Mouse (Mus musculus): ENCODE results near the gene Slc4a1. TPM values are rescaled to one million over a fixed set of nuclear protein-coding genes. Genes with fewer than 3 reads are reported as not detected.
A peak's percentile ranks its signal among the peaks of the same experiment; 100 is the strongest.

The Slc4a1 gene
- polyA plus RNA-seq, 1 experiment from 2014 or later = 1.9 TPM

- no peak overlapping the region for H3K4me3 ChIP-seq
- H3K4me2 ChIP-seq (replicated peaks) = no peak overlapping the region
- WGBS = 84% methylated on average over 1 of the region's 1 CpGs
- H3K4me1 ChIP-seq = peaks cover 10% of the 10 kb centered on the region
- ATAC-seq (replicated peaks) = no peak
- H3K9me3 ChIP-seq = no peaks in the 10 kb centered on the region
- H3K36me3 ChIP-seq = no peaks in the 10 kb centered on the region
- no peaks in the 10 kb centered on the region for H3K27me3 ChIP-seq
- no peak overlapping the region for H3K9ac ChIP-seq (replicated peaks)
- H3K27ac ChIP-seq (replicated peaks) = no peak overlapping the region
Observed at GRCm38 (mm10) chr11:102323516-102323915, 42.5 kb downstream of the Slc4a1 start.

- H3K27me3 ChIP-seq = no peaks in the 10 kb centered on the region
- no peaks in the 10 kb centered on the region for H3K36me3 ChIP-seq
- no peak for ATAC-seq (replicated peaks)
- peaks cover 10% of the 10 kb centered on the region for H3K4me1 ChIP-seq
- no peaks in the 10 kb centered on the region for H3K9me3 ChIP-seq
- no peak overlapping the region for H3K4me2 ChIP-seq (replicated peaks)
- WGBS = 77% methylated on average over 6 of the region's 6 CpGs
- no peak overlapping the region for H3K9ac ChIP-seq (replicated peaks)
- H3K4me3 ChIP-seq = no peak overlapping the region
- no peak overlapping the region for H3K27ac ChIP-seq (replicated peaks)
Observed at GRCm38 (mm10) chr11:102321931-102322330, 44.1 kb downstream of the Slc4a1 start.

GRCm38 (mm10) chr11:102320686-102321005 lies 45.4 kb downstream of the Slc4a1 start:
- Histone ChIP-seq H3K4me3 (peak overlapping the region; percentile 95), H3K9ac (replicated peaks) (peak overlapping the region; percentile 99), H3K27me3 (no peaks in the 10 kb centered on the region), H3K9me3 (no peaks in the 10 kb centered on the region), H3K36me3 (no peaks in the 10 kb centered on the region), H3K4me1 (peaks cover 19% of the 10 kb centered on the region), H3K4me2 (replicated peaks) (peak overlapping the region; percentile 88), H3K27ac (replicated peaks) (peak overlapping the region; percentile 100)
- WGBS = 6% methylated on average over 10 of the region's 10 CpGs
- ATAC-seq (replicated peaks) = peak; percentile 27

GRCm38 (mm10) chr11:102319941-102320685 lies 45.9 kb downstream of the Slc4a1 start:
- no peaks in the 10 kb centered on the region for H3K9me3 ChIP-seq
- H3K27me3 ChIP-seq = no peaks in the 10 kb centered on the region
- H3K4me2 ChIP-seq (replicated peaks) = peak overlapping the region; percentile 88
- peaks cover 24% of the 10 kb centered on the region for H3K4me1 ChIP-seq
- H3K27ac ChIP-seq (replicated peaks) = peak overlapping the region; percentile 100
- H3K4me3 ChIP-seq = peak overlapping the region; percentile 95
- peaks cover 3% of the 10 kb centered on the region; the same call in 1 of the 2 replicates for H3K36me3 ChIP-seq
- ATAC-seq (replicated peaks) = peak; percentile 65
- H3K9ac ChIP-seq (replicated peaks) = peak overlapping the region; percentile 99
- under 1% methylated on average over 38 of the region's 38 CpGs for WGBS

- Histone ChIP-seq H3K36me3 (peaks cover 10% of the 10 kb centered on the region), H3K27ac (replicated peaks) (peak within 1 kb of the TSS; percentile 100), H3K9ac (replicated peaks) (peak within 1 kb of the TSS; percentile 99), H3K4me3 (peak within 1 kb of the TSS; percentile 95), H3K9me3 (no peaks in the 10 kb centered on the region), H3K27me3 (no peaks in the 10 kb centered on the region), H3K4me2 (replicated peaks) (peak within 1 kb of the TSS; percentile 88), H3K4me1 (peaks cover 27% of the 10 kb centered on the region)
- WGBS = 1% methylated on average over 25 of the region's 25 CpGs
- peak; percentile 7 for ATAC-seq (replicated peaks)
Observed at GRCm38 (mm10) chr11:102319410-102319792, 46.6 kb downstream of the Slc4a1 start, which contains the start of gene Ubtf. TSS of gene Ubtf (minus strand) at chr11:102319742.

GRCm38 (mm10) chr11:102318576-102319409 lies 47.2 kb downstream of the Slc4a1 start:
- Histone ChIP-seq H3K4me1 (peaks cover 27% of the 10 kb centered on the region), H3K9me3 (no peaks in the 10 kb centered on the region), H3K4me3 (peak overlapping the region; percentile 95), H3K36me3 (peaks cover 16% of the 10 kb centered on the region), H3K27me3 (no peaks in the 10 kb centered on the region), H3K4me2 (replicated peaks) (peak overlapping the region; percentile 88), H3K27ac (replicated peaks) (peak overlapping the region; percentile 100), H3K9ac (replicated peaks) (peak overlapping the region; percentile 99)
- WGBS = under 1% methylated on average over 73 of the region's 84 CpGs
- no peak; the same call in 1 of the 2 replicates for ATAC-seq (replicated peaks)

- peak overlapping the region; percentile 99 for H3K9ac ChIP-seq (replicated peaks)
- 0% methylated on average over 59 of the region's 77 CpGs for WGBS
- H3K27me3 ChIP-seq = no peaks in the 10 kb centered on the region
- H3K4me2 ChIP-seq (replicated peaks) = peak overlapping the region; percentile 88
- peak; percentile 41 for ATAC-seq (replicated peaks)
- peaks cover 23% of the 10 kb centered on the region for H3K36me3 ChIP-seq
- H3K9me3 ChIP-seq = no peaks in the 10 kb centered on the region
- peak overlapping the region; percentile 95 for H3K4me3 ChIP-seq
- H3K4me1 ChIP-seq = peaks cover 27% of the 10 kb centered on the region
- H3K27ac ChIP-seq (replicated peaks) = peak overlapping the region; percentile 100
Observed at GRCm38 (mm10) chr11:102317901-102318575, 48.0 kb downstream of the Slc4a1 start.

- Histone ChIP-seq H3K4me2 (replicated peaks) (peak overlapping the region; percentile 88), H3K4me3 (peak overlapping the region; percentile 95), H3K9me3 (no peaks in the 10 kb centered on the region), H3K4me1 (peaks cover 27% of the 10 kb centered on the region), H3K27ac (replicated peaks) (peak overlapping the region; percentile 100), H3K36me3 (peaks cover 30% of the 10 kb centered on the region), H3K9ac (replicated peaks) (peak overlapping the region; percentile 99), H3K27me3 (no peaks in the 10 kb centered on the region)
- WGBS = under 1% methylated on average over 85 of the region's 87 CpGs
- peak; percentile 15 for ATAC-seq (replicated peaks)
Observed at GRCm38 (mm10) chr11:102317298-102317900, 48.6 kb downstream of the Slc4a1 start.

GRCm38 (mm10) chr11:102316572-102317297 lies 49.3 kb downstream of the Slc4a1 start:
- H3K9ac ChIP-seq (replicated peaks) = peak overlapping the region; percentile 99
- 1% methylated on average over 64 of the region's 80 CpGs for WGBS
- no peaks in the 10 kb centered on the region for H3K9me3 ChIP-seq
- H3K36me3 ChIP-seq = peaks cover 36% of the 10 kb centered on the region
- H3K27me3 ChIP-seq = no peaks in the 10 kb centered on the region
- peaks cover 27% of the 10 kb centered on the region for H3K4me1 ChIP-seq
- peak; percentile 39 for ATAC-seq (replicated peaks)
- H3K4me3 ChIP-seq = peak overlapping the region; percentile 95
- H3K27ac ChIP-seq (replicated peaks) = peak overlapping the region; percentile 100
- peak overlapping the region; percentile 88 for H3K4me2 ChIP-seq (replicated peaks)

- Histone ChIP-seq H3K27me3 (no peaks in the 10 kb centered on the region), H3K36me3 (peaks cover 38% of the 10 kb centered on the region), H3K4me3 (peak overlapping the region; percentile 95), H3K4me2 (replicated peaks) (peak overlapping the region; percentile 88), H3K4me1 (peaks cover 24% of the 10 kb centered on the region), H3K27ac (replicated peaks) (peak overlapping the region; percentile 100), H3K9ac (replicated peaks) (peak overlapping the region; percentile 99), H3K9me3 (no peaks in the 10 kb centered on the region)
- WGBS = 7% methylated on average over 14 of the region's 14 CpGs
- ATAC-seq (replicated peaks) = no peak
Observed at GRCm38 (mm10) chr11:102315690-102316571, 50.1 kb downstream of the Slc4a1 start.
